Mouse (Mus musculus) MEL (cell line): ENCODE data around the gene Zfp51. TPM values are rescaled to one million over a fixed set of nuclear protein-coding genes. Genes with fewer than 3 reads are reported as not detected.

ENCODE experiments used
- DNase-seq: peaks from one replicate; pipeline ENCODE4 v3.0.0; 2011; ENCODE audit warnings: low read depth, low spot score
- H3K27ac ChIP-seq: 2 replicates; pipeline ENCODE4 v1.5.1; 2012; ENCODE audit warnings: low read depth, mild to moderate bottlenecking, control low read depth, low read length, moderate library complexity; ENCODE audit not compliant: control insufficient read depth
- H3K27me3 ChIP-seq, 2 experiments: fragments of 150-350 bp in 1 of 2; sonication (generic) in 1 of 2; 2 replicates each; pipeline ENCODE4 v1.6.1; 2012; ENCODE audit warnings: low read length in 2 of 2, mild to moderate bottlenecking in 2 of 2, improper control_type of control experiment in 1 of 2, moderate library complexity in 1 of 2; ENCODE audit not compliant: insufficient read depth in 2 of 2, control insufficient read depth in 1 of 2
- H3K36me3 ChIP-seq, 2 experiments: 2 replicates each; pipeline ENCODE4 v1.6.1; 2012 to 2014; ENCODE audit warnings: low read length in 2 of 2, improper control_type of control experiment in 1 of 2, inconsistent platforms in 1 of 2, mild to moderate bottlenecking in 1 of 2; ENCODE audit not compliant: insufficient read depth in 2 of 2, control insufficient read depth in 1 of 2
- H3K4me1 ChIP-seq, 2 experiments: fragments of 150-350 bp in 1 of 2; sonication (generic) in 1 of 2; 2 replicates each; pipeline ENCODE4 v1.6.1; 2012; ENCODE audit warnings: low read length in 2 of 2, improper control_type of control experiment in 1 of 2, mild to moderate bottlenecking in 1 of 2; ENCODE audit not compliant: insufficient read depth in 2 of 2, control insufficient read depth in 1 of 2
- H3K4me3 ChIP-seq, 2 experiments: fragments of 150-350 bp in 1 of 2; sonication (generic) in 1 of 2; 2 replicates each; pipeline ENCODE4 v1.5.1; 2012; ENCODE audit warnings: low read depth in 2 of 2, low read length in 2 of 2, mild to moderate bottlenecking in 2 of 2, moderate library complexity in 2 of 2, control low read depth in 1 of 2, improper control_type of control experiment in 1 of 2; ENCODE audit not compliant: control insufficient read depth in 1 of 2, insufficient read depth in 1 of 2
- H3K79me2 ChIP-seq: 2 replicates; pipeline ENCODE4 v1.6.1; 2012; ENCODE audit warnings: mild to moderate bottlenecking, low read length, moderate library complexity; ENCODE audit not compliant: control insufficient read depth, poor library complexity, insufficient read depth
- H3K9ac ChIP-seq: 2 replicates; pipeline ENCODE4 v1.6.1; 2012; ENCODE audit warnings: low read depth, mild to moderate bottlenecking, control low read depth, low read length, moderate library complexity; ENCODE audit not compliant: control insufficient read depth, poor library complexity, severe bottlenecking
- H3K9me3 ChIP-seq: fragments of 150-350 bp; sonication (generic); replicated peaks from 2 replicates; pipeline ENCODE4 v1.6.1; 2012; ENCODE audit warnings: mild to moderate bottlenecking, low read length, improper control_type of control experiment, moderate library complexity; ENCODE audit not compliant: insufficient read depth
- CHD2 ChIP-seq: IDR thresholded peaks from 2 replicates; pipeline ENCODE4 v1.6.1; 2011; ENCODE audit warnings: low read length, improper control_type of control experiment
- CTCF ChIP-seq, 3 experiments: IDR thresholded peaks in 2 of 3; conservative IDR thresholded peaks in 1 of 3; 2 replicates each; pipeline ENCODE4 v1.5.1; 2011 to 2012; ENCODE audit warnings: low read length in 3 of 3, low read depth in 2 of 3, mild to moderate bottlenecking in 2 of 3, improper control_type of control experiment in 1 of 3, inconsistent platforms in 1 of 3, mixed read lengths in 1 of 3, moderate library complexity in 1 of 3; ENCODE audit not compliant: control insufficient read depth in 1 of 3, insufficient read depth in 1 of 3, poor library complexity in 1 of 3, severe bottlenecking in 1 of 3
- EP300 ChIP-seq, 2 experiments: IDR thresholded peaks; 2 replicates each; pipeline ENCODE4 v1.6.1; 2011; ENCODE audit warnings: improper control_type of control experiment in 2 of 2, low read length in 2 of 2, low read depth in 1 of 2, mild to moderate bottlenecking in 1 of 2
- ETS1 ChIP-seq: IDR thresholded peaks from 2 replicates; pipeline ENCODE4 v1.6.1; 2012; ENCODE audit warnings: low read depth, mild to moderate bottlenecking, inconsistent platforms, low read length, improper control_type of control experiment, moderate library complexity
- GABPA ChIP-seq: IDR thresholded peaks from 2 replicates; pipeline ENCODE4 v1.6.1; 2012; ENCODE audit warnings: low read depth, mild to moderate bottlenecking, inconsistent platforms, low read length, improper control_type of control experiment, moderate library complexity
- GATA1 ChIP-seq: IDR thresholded peaks from 2 replicates; pipeline ENCODE4 v1.6.1; 2011; ENCODE audit warnings: low read depth, low read length, improper control_type of control experiment
- KAT2A ChIP-seq: conservative IDR thresholded peaks from 2 replicates; pipeline ENCODE4 v1.6.1; 2012; ENCODE audit warnings: low read depth, low read length, improper control_type of control experiment, inconsistent platforms
- MEF2A ChIP-seq: IDR thresholded peaks from 2 replicates; pipeline ENCODE4 v1.6.1; 2014; ENCODE audit warnings: low read depth, mild to moderate bottlenecking, inconsistent platforms, low read length, improper control_type of control experiment; ENCODE audit not compliant: poor library complexity, insufficient replicate concordance, severe bottlenecking; ENCODE audit errors: extremely low read depth
- MYC ChIP-seq: IDR thresholded peaks from 2 replicates; pipeline ENCODE4 v1.6.1; 2011; ENCODE audit warnings: low read depth, mild to moderate bottlenecking, low read length, improper control_type of control experiment, moderate library complexity
- NRF1 ChIP-seq: IDR thresholded peaks from 2 replicates; pipeline ENCODE4 v1.6.1; 2014; ENCODE audit warnings: low read depth, mild to moderate bottlenecking, inconsistent platforms, low read length, improper control_type of control experiment, moderate library complexity; ENCODE audit not compliant: poor library complexity, insufficient read depth, severe bottlenecking
- POLR2A ChIP-seq, 2 experiments: IDR thresholded peaks; 2 replicates each; pipeline ENCODE4 v1.6.1; 2011 to 2012; ENCODE audit warnings: low read length in 2 of 2, mild to moderate bottlenecking in 2 of 2, control low read depth in 1 of 2, improper control_type of control experiment in 1 of 2, low read depth in 1 of 2, moderate library complexity in 1 of 2; ENCODE audit not compliant: control insufficient read depth in 1 of 2, insufficient read depth in 1 of 2, poor library complexity in 1 of 2
- POLR2AphosphoS5 ChIP-seq: IDR thresholded peaks from 2 replicates; pipeline ENCODE4 v1.6.1; 2012; ENCODE audit warnings: low read depth, borderline replicate concordance, mild to moderate bottlenecking, inconsistent platforms, low read length, moderate library complexity, mixed read lengths
- RAD21 ChIP-seq: IDR thresholded peaks from 2 replicates; pipeline ENCODE4 v1.6.1; 2011; ENCODE audit warnings: mild to moderate bottlenecking, low read depth, low read length, improper control_type of control experiment
- SIN3A ChIP-seq: IDR thresholded peaks from 2 replicates; pipeline ENCODE4 v1.6.1; 2012; ENCODE audit warnings: low read length, improper control_type of control experiment, inconsistent platforms
- TAL1 ChIP-seq: IDR thresholded peaks from 2 replicates; pipeline ENCODE4 v1.6.1; 2012; ENCODE audit warnings: mild to moderate bottlenecking, inconsistent platforms, low read length, moderate library complexity, mixed read lengths
- TCF12 ChIP-seq: IDR thresholded peaks from 2 replicates; pipeline ENCODE4 v1.6.1; 2014; ENCODE audit warnings: low read depth, mild to moderate bottlenecking, inconsistent platforms, low read length, improper control_type of control experiment, moderate library complexity
- polyA plus RNA-seq, 2 experiments: library from polyadenylated mRNA; stranded (reverse) in 1 of 2; unstranded in 1 of 2; fragments of >175 nt in 1 of 2; fragments of >200 nt in 1 of 2; gene quantifications; 2 replicates each; pipeline versions ENCODE4 v1.2.1 to v1.2.4; 2012; ENCODE audit warnings: low replicate concordance in 2 of 2, low read depth in 1 of 2; ENCODE audit not compliant: insufficient read length in 2 of 2, insufficient read depth in 1 of 2, missing spikeins in 1 of 2
- total RNA-seq: library from RNA; depleted of rRNA; stranded (reverse); fragments of 300-350 nt; gene quantifications from 2 replicates; pipeline ENCODE4 v1.2.3, GENCODE M21; 2012

Zfp51 gene
- total and polyA plus RNA-seq, 3 experiments, result 3.5 to 5.5 TPM; not detected in 1

DNA sequence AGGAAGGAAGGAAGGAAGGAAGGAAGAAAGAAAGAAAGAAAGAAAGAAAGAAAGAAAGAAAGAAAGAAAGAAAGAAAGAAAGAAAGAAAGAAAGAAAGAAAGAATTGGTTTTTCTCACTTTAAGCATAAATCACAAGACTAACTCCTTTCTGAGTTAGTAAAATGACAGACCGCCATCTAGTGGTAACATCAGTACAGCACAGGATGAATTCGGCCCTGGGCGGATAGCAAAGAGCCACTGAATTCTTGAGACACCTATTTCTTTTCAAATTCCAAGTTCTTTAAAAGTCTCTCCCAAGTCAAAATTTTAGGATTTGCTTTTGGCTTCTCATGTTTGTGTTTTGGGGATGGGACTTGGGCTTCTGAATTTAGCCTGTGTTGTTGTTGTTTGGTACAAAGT lies 505 bp upstream of the Zfp51 start (continued):
- no peak for TF ChIP-seq NRF1
- peak; percentile 83 for TF ChIP-seq RAD21
- TF ChIP-seq MEF2A, result no peak
- no peak; the same call in 1 of the 2 replicates for TF ChIP-seq SIN3A
- no peak for TF ChIP-seq POLR2AphosphoS5
- no peak for TF ChIP-seq ETS1
- TF ChIP-seq POLR2A (IDR thresholded peaks at IDR 0.05; ENCODE audit: control insufficient read depth in 1 of 2, insufficient read depth in 1 of 2, low read depth in 1 of 2, low read length in 2 of 2, poor library complexity in 1 of 2), result no peak
- TF ChIP-seq CTCF (IDR thresholded peaks at IDR 0.05 in 2 of 3, conservative IDR thresholded peaks at IDR 0.05 in 1 of 3; ENCODE audit: control insufficient read depth in 1 of 3, insufficient read depth in 1 of 3, low read depth in 2 of 3, low read length in 3 of 3, poor library complexity in 1 of 3, severe bottlenecking in 1 of 3), result peak; percentile 62 to 86 (median 66)
- TF ChIP-seq CHD2, result no peak

DNA sequence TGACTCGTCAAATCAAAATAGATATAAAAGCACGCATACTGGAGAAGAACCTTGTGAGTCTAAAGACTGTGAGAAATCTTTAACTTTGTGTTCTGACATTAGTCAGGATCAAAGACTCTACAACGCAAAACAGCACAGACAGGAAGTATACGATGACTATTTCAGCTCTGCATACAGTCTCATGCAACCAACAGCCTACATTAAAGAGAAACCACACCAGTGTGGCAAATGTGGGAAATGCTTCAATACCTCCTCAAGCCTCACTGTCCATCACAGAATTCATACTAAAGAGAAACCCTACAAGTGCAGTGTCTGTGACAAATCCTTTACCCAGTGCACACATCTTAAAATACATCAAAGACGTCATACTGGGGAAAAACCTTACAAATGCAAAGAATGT lies 13.4 kb downstream of the Zfp51 start:
- Histone ChIP-seq H3K4me1 (no peaks in the 10 kb centered on the region), H3K27ac (no peak overlapping the region), H3K9me3 (no peaks in the 10 kb centered on the region), H3K79me2 (no peaks in the 10 kb centered on the region), H3K4me3 (no peak overlapping the region), H3K36me3 (peaks cover 0 to 16% of the 10 kb centered on the region in 2 experiments; a peak in 2 of 4 replicates), H3K27me3 (no peaks in the 10 kb centered on the region), H3K9ac (no peak overlapping the region)
- TF ChIP-seq MYC (no peak), SIN3A (no peak), TCF12 (no peak), NRF1 (no peak)
- DNase-seq, result no peak

DNA sequence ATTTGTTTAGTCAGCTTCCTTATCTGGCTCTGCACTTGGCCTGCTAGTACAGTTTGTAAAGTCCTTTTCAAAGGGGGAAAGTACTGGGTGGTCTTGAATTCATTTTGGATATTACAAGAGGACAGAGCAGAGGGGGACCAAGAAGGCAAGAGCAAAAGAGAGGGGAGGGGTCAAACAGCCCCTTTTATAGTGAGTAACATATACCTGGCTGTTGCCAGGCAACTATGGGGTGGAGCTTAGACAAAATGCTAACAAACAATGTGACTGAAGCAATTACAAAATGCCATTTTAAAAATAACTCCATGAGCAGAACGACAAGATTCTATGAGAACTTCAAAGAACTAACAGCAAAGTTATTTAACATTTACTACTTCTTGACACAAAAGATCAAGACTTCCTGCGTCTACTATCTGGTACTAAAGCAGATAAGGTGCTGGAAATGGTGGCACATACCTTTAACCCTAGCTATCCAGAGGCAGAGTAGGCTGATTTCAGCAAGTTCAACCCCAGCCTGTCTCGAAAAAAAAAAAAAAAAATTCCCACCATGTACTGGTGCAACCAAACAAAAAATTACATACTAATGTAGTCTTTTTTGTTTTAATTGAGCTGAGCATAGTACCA lies 22.0 kb downstream of the Zfp51 start:
- H3K9ac ChIP-seq, result no peak overlapping the region
- peaks cover 0 to 17% of the 10 kb centered on the region in 2 experiments; a peak in 2 of 4 replicates for H3K36me3 ChIP-seq
- no peaks in the 10 kb centered on the region for H3K79me2 ChIP-seq
- no peaks in the 10 kb centered on the region for H3K9me3 ChIP-seq
- no peaks in the 10 kb centered on the region for H3K27me3 ChIP-seq
- no peak overlapping the region for H3K4me3 ChIP-seq
- peaks cover 10 to 19% of the 10 kb centered on the region in 2 experiments for H3K4me1 ChIP-seq
- DNase-seq, result peak; percentile 27
- H3K27ac ChIP-seq, result peak overlapping the region; percentile 23; the same call in 1 of the 2 replicates
- 0 out of 2 replicates have a peak, but pooled peaks have one; percentile 5 for TF ChIP-seq TCF12
- peak; percentile 62 for TF ChIP-seq GATA1
- TF ChIP-seq KAT2A, result no peak
- 0 out of 4 replicates have a peak, but pooled peaks of 1 of the 2 experiments have one; percentile 8 for TF ChIP-seq EP300 (IDR thresholded peaks at IDR 0.05; ENCODE audit: low read depth in 1 of 2, low read length in 2 of 2)
- TF ChIP-seq CTCF (IDR thresholded peaks at IDR 0.05 in 2 of 3, conservative IDR thresholded peaks at IDR 0.05 in 1 of 3; ENCODE audit: control insufficient read depth in 1 of 3, insufficient read depth in 1 of 3, low read depth in 2 of 3, low read length in 3 of 3, poor library complexity in 1 of 3, severe bottlenecking in 1 of 3), result no peak
- TF ChIP-seq TAL1, result peak; percentile 39; the same call in 1 of the 2 replicates
- TF ChIP-seq CHD2, result no peak
- 0 out of 2 replicates have a peak, but pooled peaks have one; percentile 14 for TF ChIP-seq ETS1
- TF ChIP-seq GABPA, result no peak
